Mouse (Mus musculus): ENCODE measurements around the gene Tsnax. TPM values are rescaled to one million over a fixed set of nuclear protein-coding genes. Genes with fewer than 3 reads are reported as not detected.

Gene Tsnax
- total and polyA plus RNA-seq, 2 experiments from 2014 or later: 118 to 221 TPM

DNA sequence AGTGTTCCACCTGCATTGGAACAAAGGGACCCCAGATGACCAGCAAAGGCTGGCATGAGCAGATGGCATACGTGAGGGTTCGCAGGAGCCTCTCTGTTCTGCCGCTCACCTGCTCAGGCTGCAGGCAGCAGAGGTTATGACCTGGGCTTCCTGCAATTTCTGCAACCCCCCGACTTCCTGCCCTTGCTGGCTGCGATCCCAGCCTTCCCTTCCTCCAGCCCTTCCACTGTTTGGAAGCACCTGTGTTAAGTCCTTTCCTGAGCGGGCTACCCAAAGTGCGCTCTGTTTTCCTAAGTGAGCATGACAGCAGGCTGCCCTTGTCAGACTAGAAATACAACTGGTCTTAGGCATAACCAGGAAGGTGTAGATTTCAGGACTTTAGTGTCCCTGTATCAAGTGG is 24.3 kb downstream of the Tsnax start:
- 87% methylated on average over 7 of the region's 7 CpGs for WGBS
- no peaks in the 10 kb centered on the region for H3K4me1 ChIP-seq (ENCODE audit: insufficient read depth, low read length)
- no peaks in the 10 kb centered on the region for H3K9me3 ChIP-seq (ENCODE audit: low read length)
- no peak for TF ChIP-seq CTCF (IDR thresholded peaks at IDR 0.05)
- no peak overlapping the region for H3K9ac ChIP-seq (replicated peaks; ENCODE audit: low read length, poor library complexity, severe bottlenecking)
- ATAC-seq (ENCODE audit: low FRiP score) (no peak), DNase-seq (ENCODE audit: low spot score) (no peak)
- H3K4me3 ChIP-seq (ENCODE audit: low read depth, low read length): no peak overlapping the region
- H3K4me2 ChIP-seq (ENCODE audit: low read depth, low read length, poor library complexity, severe bottlenecking): no peak overlapping the region
- H3K27ac ChIP-seq (ENCODE audit: low read depth, low read length): no peak overlapping the region
- no peaks in the 10 kb centered on the region for H3K27me3 ChIP-seq (ENCODE audit: insufficient read depth, low read length)
- peaks cover 27% of the 10 kb centered on the region for H3K36me3 ChIP-seq (ENCODE audit: insufficient read depth, low read length)

DNA sequence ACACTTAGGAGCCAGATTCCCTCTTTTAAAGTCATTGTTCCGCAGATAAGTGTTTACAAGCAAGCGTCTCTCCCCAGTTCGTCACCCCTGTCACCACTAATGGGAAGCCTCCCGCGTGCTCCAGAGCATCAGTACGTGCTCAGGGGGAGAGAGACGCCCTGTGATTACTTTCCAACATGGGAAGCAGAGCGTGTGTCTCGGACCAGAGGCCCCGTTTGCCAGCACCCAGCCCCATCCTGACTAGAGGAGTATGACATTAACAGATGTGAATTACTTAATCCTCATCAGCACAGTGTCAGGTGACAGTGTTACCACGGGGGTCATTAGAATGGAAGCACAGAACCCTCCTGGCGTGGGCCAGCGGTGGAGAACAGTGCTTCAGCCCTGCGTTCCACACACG is 25.9 kb downstream of the Tsnax start:
- H3K4me3 ChIP-seq (ENCODE audit: low read depth, low read length): no peak overlapping the region
- no peaks in the 10 kb centered on the region for H3K9me3 ChIP-seq (ENCODE audit: low read length)
- 89% methylated on average over 15 of the region's 15 CpGs for WGBS
- H3K4me1 ChIP-seq (ENCODE audit: insufficient read depth, low read length): no peaks in the 10 kb centered on the region
- H3K36me3 ChIP-seq (ENCODE audit: insufficient read depth, low read length): peaks cover 18% of the 10 kb centered on the region
- ATAC-seq (ENCODE audit: low FRiP score): no peak
- DNase-seq (ENCODE audit: low spot score): no peak
- no peaks in the 10 kb centered on the region for H3K27me3 ChIP-seq (ENCODE audit: insufficient read depth, low read length)
- H3K9ac ChIP-seq (replicated peaks; ENCODE audit: low read length, poor library complexity, severe bottlenecking): no peak overlapping the region
- TF ChIP-seq CTCF (IDR thresholded peaks at IDR 0.05): no peak
- no peak overlapping the region for H3K27ac ChIP-seq (ENCODE audit: low read depth, low read length)
- no peak overlapping the region for H3K4me2 ChIP-seq (ENCODE audit: low read depth, low read length, poor library complexity, severe bottlenecking)

DNA sequence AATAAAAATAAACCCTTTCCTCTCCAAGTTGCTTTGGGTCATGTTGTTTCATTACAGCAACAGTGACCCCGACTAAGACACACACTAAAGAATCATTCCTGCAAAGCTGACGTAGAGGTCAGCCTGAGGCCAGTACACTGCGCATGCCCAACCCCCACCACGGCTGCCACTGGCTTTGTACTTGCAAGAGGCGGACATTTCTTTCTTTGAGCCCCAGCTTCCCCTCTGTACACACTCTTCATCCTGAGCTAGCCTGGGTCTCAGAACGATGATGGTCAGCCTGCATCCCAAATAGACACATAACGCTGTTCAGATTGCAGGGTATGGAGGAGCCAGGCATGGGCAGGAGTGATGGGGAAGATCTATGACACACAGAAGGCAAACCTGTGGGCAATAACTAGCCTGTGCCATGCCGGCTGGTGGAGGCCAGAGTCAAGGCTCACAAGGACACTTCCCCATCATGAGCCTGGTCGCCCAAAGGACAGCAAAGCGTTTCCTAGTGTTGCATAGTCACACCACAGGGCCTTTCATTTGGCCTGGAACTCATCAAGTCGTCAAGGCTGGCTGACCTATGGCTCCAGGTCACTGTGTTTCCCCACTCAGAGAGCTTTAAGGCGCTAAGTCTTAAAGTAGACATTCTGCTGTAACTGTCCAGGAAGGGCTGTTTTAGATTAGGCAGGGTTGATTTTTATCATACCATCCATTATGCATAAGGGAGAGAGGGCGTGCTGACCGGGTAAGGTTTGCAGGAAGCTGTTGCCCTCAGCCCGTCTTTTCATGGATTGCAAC is 28.0 kb downstream of the Tsnax start:
- H3K4me3 ChIP-seq (ENCODE audit: low read depth, low read length): no peak overlapping the region
- no peak overlapping the region for H3K9ac ChIP-seq (replicated peaks; ENCODE audit: low read length, poor library complexity, severe bottlenecking)
- ATAC-seq (ENCODE audit: low FRiP score): no peak
- 84% methylated on average over 15 of the region's 15 CpGs for WGBS
- peaks cover 10% of the 10 kb centered on the region for H3K36me3 ChIP-seq (ENCODE audit: insufficient read depth, low read length)
- no peak overlapping the region for H3K27ac ChIP-seq (ENCODE audit: low read depth, low read length)
- H3K27me3 ChIP-seq (ENCODE audit: insufficient read depth, low read length): no peaks in the 10 kb centered on the region
- DNase-seq (ENCODE audit: low spot score): no peak
- no peaks in the 10 kb centered on the region for H3K4me1 ChIP-seq (ENCODE audit: insufficient read depth, low read length)
- H3K4me2 ChIP-seq (ENCODE audit: low read depth, low read length, poor library complexity, severe bottlenecking): no peak overlapping the region
- no peaks in the 10 kb centered on the region for H3K9me3 ChIP-seq (ENCODE audit: low read length)
- TF ChIP-seq CTCF (IDR thresholded peaks at IDR 0.05): no peak

DNA sequence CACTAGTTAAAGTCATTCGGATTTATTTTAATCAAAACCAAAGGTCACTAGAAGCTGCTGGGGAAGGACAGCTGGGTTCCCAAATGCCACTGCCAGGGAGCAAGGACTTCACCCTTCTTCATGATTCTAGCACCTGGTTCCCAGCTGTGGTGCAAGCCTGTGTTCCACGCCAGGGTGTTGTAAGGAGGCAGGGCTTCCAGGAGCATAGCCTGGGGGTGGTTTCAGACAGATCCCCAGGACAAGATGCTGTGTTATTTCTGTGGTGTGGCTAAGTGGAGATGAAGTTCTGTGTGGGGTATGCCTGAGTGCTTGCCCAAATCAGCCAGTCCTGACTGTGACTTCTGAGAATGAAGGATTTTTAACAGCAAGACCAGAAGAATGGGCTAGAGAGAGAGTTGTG is 28.7 kb downstream of the Tsnax start:
- H3K27ac ChIP-seq (ENCODE audit: low read depth, low read length): no peak overlapping the region
- H3K9ac ChIP-seq (replicated peaks; ENCODE audit: low read length, poor library complexity, severe bottlenecking): no peak overlapping the region
- H3K36me3 ChIP-seq (ENCODE audit: insufficient read depth, low read length): peaks cover 6% of the 10 kb centered on the region
- ATAC-seq (ENCODE audit: low FRiP score): no peak
- no peaks in the 10 kb centered on the region for H3K4me1 ChIP-seq (ENCODE audit: insufficient read depth, low read length)
- WGBS: 84% methylated on average over 2 of the region's 2 CpGs
- no peak for TF ChIP-seq CTCF (IDR thresholded peaks at IDR 0.05)
- no peak overlapping the region for H3K4me3 ChIP-seq (ENCODE audit: low read depth, low read length)
- no peaks in the 10 kb centered on the region for H3K9me3 ChIP-seq (ENCODE audit: low read length)
- H3K4me2 ChIP-seq (ENCODE audit: low read depth, low read length, poor library complexity, severe bottlenecking): no peak overlapping the region
- H3K27me3 ChIP-seq (ENCODE audit: insufficient read depth, low read length): no peaks in the 10 kb centered on the region
- no peak for DNase-seq (ENCODE audit: low spot score)

DNA sequence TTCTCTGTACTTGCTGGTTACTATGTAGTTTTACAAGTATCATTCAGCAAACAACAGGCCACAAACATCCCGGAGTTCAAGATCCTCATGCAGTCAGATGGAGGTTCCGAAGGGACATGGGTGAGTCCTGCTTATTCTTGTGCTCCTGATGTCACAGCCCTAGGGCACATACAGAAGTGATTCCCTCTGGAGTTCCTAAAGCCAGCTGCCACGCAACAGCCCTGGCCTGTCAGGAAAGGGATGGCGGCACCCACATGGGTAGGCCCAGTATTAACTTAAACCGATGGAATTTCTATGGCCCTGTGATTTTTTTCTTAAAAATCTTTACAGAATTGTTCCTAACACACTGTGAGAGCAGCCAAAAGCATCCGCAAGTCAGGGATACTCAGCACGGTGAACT is 30.6 kb downstream of the Tsnax start:
- no peaks in the 10 kb centered on the region for H3K4me1 ChIP-seq (ENCODE audit: insufficient read depth, low read length)
- 72% methylated on average over 7 of the region's 7 CpGs for WGBS
- H3K9ac ChIP-seq (replicated peaks; ENCODE audit: low read length, poor library complexity, severe bottlenecking): no peak overlapping the region
- no peak overlapping the region for H3K4me2 ChIP-seq (ENCODE audit: low read depth, low read length, poor library complexity, severe bottlenecking)
- no peaks in the 10 kb centered on the region for H3K9me3 ChIP-seq (ENCODE audit: low read length)
- DNase-seq (ENCODE audit: low spot score) (no peak), ATAC-seq (ENCODE audit: low FRiP score) (no peak)
- peaks cover 6% of the 10 kb centered on the region for H3K36me3 ChIP-seq (ENCODE audit: insufficient read depth, low read length)
- no peaks in the 10 kb centered on the region for H3K27me3 ChIP-seq (ENCODE audit: insufficient read depth, low read length)
- no peak overlapping the region for H3K4me3 ChIP-seq (ENCODE audit: low read depth, low read length)
- H3K27ac ChIP-seq (ENCODE audit: low read depth, low read length): no peak overlapping the region
- no peak for TF ChIP-seq CTCF (IDR thresholded peaks at IDR 0.05)

DNA sequence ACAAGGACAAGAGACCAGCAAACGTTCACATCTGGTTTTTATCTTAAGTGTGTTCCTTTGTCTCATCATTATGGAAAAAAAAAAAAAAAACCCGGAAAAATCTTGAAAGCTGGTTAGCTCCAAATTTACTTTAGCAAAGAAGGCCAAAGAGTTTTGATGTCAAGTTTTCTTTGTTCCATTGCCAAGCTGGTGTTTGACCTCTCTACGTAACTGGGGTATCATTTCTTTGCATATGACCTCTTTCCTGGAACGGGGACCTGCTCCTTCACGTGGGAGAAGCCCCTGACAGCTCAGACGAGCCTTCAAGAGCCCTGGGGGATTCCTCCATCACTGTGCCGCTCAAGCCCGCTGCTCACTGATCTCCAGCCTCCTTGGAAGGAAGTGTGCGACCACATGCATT is 31.1 kb downstream of the Tsnax start:
- no peak overlapping the region for H3K4me3 ChIP-seq (ENCODE audit: low read depth, low read length)
- DNase-seq (ENCODE audit: low spot score) (no peak), ATAC-seq (ENCODE audit: low FRiP score) (no peak)
- no peaks in the 10 kb centered on the region for H3K4me1 ChIP-seq (ENCODE audit: insufficient read depth, low read length)
- H3K9ac ChIP-seq (replicated peaks; ENCODE audit: low read length, poor library complexity, severe bottlenecking): no peak overlapping the region
- 51% methylated on average over 9 of the region's 9 CpGs for WGBS
- H3K9me3 ChIP-seq (ENCODE audit: low read length): no peaks in the 10 kb centered on the region
- no peak for TF ChIP-seq CTCF (IDR thresholded peaks at IDR 0.05)
- H3K27me3 ChIP-seq (ENCODE audit: insufficient read depth, low read length): no peaks in the 10 kb centered on the region
- no peak overlapping the region for H3K4me2 ChIP-seq (ENCODE audit: low read depth, low read length, poor library complexity, severe bottlenecking)
- H3K27ac ChIP-seq (ENCODE audit: low read depth, low read length): no peak overlapping the region
- peaks cover 2% of the 10 kb centered on the region for H3K36me3 ChIP-seq (ENCODE audit: insufficient read depth, low read length)

Data from midbrain, postnatal 0 days (tissue).